Mouse (Mus musculus) thymus, adult 2 months (tissue): ENCODE measurements around the gene Kif11.

Experiments
- CTCF ChIP-seq: fragments of 200-500 bp; IDR thresholded peaks from 2 replicates; pipeline ENCODE4 v1.5.1; 2012; ENCODE audit warnings: mild to moderate bottlenecking, control low read depth, low read length, moderate library complexity, borderline replicate concordance; ENCODE audit not compliant: control insufficient read depth, poor library complexity, insufficient read depth; ENCODE audit errors: extremely low read depth
- POLR2A ChIP-seq: fragments of 200-500 bp; IDR thresholded peaks from 2 replicates; pipeline ENCODE4 v1.6.1; 2012; ENCODE audit warnings: mild to moderate bottlenecking, low read length, control low read depth, moderate library complexity; ENCODE audit not compliant: control insufficient read depth, poor library complexity, insufficient read depth; ENCODE audit errors: extremely low read depth

GRCm38 (mm10) chr19:37374941-37375754 lies 1.1 kb upstream of the Kif11 start:
- TF ChIP-seq POLR2A (no peak), CTCF (no peak)
